Mouse (Mus musculus): Measurements from ENCODE around the gene Rps16.

The Rps16 gene

DNA sequence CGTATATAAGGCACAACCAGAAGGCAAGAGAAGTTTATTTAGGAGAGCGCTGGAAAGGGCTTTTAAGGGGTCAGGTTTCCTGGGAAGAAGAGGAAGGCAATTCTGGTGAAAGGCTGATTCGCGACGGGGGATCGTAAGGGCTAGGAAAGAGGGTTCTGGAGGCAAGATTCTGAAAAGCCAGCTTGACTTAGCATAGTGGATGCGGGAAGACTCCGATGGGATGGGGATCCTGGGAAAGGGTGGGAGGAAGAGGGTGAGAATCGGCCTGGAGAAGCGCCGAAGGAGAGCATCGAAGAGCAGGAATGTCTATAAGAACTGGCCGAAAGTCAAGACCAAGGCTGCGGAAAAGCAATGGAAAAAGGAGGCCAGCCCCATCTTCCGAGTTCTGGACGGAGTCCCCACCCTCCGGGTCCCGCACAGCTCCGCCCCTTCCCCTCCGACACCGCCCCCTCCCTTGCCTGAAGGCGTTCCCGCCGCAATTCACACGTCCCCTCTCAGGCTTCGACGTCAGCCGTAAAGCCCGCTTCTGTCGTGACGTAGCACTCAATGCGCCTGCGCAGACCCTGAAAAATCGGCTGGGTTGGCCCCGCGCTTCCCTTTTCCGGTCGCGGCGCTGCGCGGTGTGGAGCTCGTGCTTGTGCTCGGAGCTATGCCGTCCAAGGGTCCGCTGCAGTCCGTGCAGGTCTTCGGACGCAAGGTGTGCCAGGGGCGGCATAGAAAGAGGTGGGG, at the start of gene Rps16:
Rps16 (plus strand) TSS at position 498 of the 729 bp plus-strand sequence.
- DNase-seq, result peak; percentile 98

DNA sequence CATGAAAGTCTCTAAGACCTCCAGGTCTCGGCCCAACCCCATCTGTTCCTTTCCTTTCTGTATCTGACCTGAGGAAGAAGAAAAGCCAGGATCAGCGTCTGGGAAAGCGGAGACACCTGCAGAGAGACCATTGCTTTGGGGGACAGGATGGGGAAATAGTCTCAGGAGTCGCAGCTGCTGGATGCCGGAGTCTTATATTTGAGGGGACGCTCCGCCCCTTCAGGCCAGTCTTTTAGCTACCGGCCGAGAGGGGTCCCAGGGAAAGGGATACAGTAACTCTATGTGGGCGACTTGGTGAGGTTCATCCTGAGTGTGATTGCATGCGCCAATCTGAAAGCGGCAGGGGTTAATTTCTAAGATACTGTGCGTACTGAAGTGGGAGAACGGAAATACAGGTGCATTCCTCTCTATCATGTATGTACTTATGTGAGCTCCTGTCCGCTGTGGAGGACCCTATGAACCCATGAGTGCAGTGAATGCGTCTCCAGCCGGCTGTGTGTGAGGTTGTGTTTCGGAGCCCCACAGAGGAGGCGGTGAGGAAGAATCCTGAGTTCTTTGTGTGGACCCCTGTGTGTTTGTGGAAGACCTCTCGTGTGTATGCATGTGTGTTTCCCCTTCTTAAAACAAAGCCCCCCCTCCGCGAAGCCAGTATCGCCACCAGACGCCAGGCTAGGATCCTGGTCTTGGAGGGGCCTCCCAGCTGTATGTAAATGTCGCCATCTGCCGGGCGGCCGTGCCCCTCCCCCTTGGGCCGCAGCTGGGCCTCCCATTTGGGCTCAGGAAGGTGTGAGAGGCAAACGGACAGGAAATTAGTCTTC, 48.6 kb upstream of the Rps16 start, which contains the start of gene Dll3:
Dll3 (minus strand) TSS at position 623 of the 818 bp plus-strand sequence.
- DNase-seq, result peak; percentile 59

DNA sequence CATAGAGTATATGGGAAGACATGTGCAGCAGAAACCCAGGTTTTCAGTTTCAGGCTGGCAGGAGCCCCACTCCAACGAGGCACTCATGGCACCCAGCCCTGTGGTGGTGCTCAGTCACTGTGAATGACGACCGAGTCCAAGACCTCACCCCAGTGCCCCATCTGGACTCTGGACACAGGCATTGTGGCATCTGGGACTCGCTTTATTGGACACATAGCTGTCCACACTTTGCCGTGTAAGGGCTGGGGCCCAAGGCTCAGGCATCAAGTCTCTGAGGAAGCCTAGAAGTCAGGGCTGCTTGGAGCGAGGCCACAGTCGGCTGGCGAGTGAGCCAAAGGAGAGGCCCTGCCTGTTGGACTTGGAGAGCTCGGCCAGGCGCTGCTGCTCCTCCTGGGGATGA, 44.8 kb upstream of the Rps16 start:
- DNase-seq, result no peak

DNA sequence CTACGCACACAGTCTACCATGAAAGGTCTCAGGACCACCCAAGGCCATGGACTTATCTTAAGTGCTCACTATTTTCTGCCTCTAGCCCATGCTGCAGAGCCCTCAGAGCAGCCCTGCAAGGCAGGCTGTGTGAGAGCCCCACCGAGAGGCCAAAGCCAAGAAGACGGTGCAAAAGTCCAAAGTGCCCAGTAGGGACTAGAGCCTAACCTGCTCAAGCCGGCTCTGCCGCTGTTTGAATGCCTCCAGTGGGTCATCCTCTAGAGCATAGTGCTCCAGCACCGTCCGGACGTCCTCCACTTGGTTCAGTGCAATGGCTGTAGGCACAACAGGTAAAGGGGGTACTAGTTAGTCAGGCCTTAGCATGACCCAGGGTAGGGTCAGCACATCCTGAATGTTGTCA, 44.2 kb upstream of the Rps16 start:
- no peak for DNase-seq

DNA sequence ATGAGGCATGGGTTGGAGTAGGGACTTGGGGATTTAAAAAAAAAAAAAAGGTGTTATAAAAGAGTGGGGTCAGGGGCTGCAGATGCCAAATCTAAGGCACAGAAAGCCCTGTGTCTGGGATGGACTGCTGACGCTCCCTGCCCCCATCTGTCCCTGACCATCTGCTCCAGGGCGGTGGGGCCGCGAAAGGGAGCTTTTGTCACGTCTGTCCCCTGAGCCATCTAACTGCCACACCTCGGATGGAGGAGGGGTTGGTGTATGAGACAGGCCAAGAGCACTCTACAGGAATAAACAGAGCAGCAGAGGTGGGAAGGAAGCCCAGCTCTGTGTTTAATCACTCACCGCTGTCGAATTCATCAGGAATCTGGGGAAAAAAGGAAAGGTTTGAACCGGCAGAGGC, 40.7 kb upstream of the Rps16 start:
- DNase-seq, result no peak

DNA sequence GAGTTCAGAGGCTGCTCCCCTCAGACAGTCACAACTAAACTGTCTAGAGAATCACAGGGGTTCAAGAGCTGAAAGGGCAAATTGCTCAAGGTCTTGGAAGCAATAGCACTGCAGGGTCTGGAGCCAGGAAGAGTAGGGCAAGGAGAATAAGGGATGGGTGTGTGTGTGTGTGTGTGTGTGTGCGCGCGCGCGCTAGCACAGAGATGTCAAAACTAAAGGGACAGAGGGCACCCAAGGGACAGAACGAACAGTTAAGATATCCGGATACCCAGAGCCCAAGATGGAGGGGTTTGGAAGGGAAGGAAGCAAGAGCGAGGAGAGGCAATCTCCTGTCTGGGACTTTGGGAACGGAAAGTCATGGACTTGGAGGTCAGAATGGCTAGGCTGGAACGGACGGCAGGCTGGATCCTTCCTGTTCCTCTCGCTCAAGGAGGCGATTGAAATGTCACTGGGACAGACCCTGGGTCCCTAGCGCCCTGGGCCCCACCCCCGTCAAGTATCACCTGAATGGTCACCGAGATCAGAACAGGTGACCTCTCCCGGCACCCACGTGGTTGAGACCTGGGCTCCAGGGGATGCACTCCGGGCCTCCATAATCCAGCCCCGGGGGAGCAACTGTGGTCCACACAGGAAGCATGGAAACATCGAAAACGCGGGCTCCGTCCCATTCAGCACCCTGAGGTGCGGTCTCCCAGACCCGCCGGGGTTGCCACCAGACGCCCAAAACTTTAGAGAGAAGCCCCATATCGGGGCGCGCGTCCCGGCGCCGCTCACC, 39.1 kb upstream of the Rps16 start:
- DNase-seq, result no peak

DNA sequence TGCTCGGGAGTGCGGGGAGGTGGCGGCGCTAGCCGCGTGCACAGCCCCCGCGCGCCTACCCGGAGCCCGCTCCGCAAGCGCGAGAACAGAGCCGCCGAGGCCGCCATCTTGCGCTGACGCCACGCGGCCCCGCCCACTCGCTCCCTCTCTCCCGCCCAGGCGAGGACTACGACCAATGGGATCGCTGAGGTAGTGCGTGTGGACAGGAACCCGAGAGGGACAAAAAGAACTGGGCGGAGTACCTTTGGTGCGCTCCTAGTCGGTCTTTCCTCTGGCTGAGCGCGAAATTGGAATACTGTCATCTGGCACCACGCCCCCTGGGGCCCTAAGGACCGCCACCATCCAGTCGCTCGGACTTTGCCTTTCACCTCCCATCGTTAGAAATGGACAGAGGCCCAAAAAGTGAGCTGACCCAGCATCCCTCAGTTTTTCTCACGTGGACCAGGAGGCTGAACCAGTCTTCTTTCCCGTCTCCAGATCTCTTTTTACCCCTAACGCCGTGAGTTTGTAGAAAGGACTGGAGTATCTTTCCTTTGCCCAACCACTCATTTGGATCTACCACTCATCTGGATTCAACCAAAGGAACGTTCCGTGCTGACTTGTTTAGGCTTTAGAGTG, 38.4 kb upstream of the Rps16 start, which contains the start of gene Timm50:
Timm50 (minus strand) TSS at position 147 of the 618 bp plus-strand sequence.
- peak; percentile 99 for DNase-seq

DNA sequence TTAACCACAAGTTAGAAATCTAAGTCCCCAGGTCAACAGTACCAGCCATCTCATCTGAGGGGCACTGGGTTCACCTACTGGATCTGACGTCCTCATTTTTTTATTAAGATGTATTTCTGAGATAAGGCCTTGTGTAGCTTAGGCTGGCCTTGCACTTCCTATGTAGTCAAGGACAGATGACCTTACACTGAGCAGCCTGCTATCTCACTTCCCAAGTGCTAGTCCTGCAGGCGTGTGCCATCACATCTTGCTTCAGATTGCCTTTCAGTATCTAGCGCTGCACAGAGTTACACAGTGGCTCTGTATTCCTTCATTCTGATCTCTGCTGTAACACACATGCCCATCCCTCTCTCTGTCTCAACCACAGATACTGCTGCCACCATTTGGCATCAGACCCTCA, 32.4 kb upstream of the Rps16 start:
- no peak for DNase-seq

DNA sequence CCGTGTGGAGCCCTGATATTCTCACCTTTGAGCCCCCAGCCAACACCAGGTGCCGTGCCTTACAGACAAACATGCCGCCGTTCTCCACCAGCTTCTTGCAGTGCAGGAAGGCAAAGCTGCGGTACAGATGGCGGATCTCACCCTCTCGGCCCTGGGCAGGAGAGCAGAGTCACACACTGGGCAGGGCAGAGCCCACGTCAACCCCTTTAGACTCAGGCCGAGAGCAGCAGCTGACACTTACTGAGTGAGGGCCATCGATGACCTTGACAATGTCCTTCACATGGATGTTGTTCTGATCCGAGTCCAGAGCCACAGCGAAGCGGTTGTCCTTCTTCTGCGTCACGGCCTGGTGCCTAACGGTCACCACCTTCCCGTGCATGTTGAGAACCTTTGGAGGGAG, 31.7 kb upstream of the Rps16 start:
- DNase-seq, result no peak

- DNase-seq, result no peak
These were observed 28.3 kb upstream of the Rps16 start for GRCm38 (mm10) chr7:28321974-28322720.

GRCm38 (mm10) chr7:28325293-28325692, 25.2 kb upstream of the Rps16 start:
- DNase-seq, result no peak

GRCm38 (mm10) chr7:28326457-28326856, 24.0 kb upstream of the Rps16 start:
- peak; percentile 19 for DNase-seq

DNA sequence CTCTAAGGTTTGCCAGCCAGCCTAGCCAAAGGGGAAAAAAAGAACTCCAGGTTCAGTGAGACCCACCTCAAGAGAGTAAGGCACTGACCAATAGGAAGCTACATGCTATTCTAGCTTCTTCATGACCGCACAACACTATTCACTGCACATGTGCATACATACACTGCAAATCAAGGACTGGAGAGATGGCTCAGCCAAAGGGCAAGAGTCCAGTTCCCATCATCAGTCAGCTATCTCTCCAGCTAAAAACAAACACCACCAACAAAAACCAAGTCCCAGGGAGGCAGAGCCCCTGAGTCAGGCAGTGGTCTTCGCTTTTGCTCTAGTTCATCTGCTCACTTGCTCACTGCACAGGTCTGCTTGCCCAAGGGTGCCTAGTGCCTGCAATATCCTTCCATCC, 22.2 kb upstream of the Rps16 start:
- DNase-seq, result no peak

- no peak for DNase-seq
These were observed 15.9 kb upstream of the Rps16 start for GRCm38 (mm10) chr7:28334534-28334933.

DNA sequence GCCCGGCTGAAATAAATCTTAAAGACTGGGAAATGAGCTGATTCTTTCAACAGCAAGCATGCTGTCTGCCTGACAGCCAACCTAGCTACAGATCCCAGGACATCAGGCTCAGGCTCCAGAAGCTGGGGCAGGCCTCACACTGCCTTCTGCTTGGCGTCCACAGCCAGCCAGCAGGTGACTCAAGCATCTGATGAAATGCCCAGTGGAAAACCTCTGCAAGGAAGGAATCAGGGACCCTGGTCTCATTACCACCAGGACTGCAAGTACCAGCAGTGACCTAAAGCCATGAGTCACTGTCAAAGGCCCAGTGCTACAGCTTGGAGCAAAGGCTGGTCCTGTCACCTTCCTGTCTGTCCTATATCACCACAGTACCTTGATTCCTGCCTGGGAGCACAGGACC, 15.0 kb upstream of the Rps16 start:
- no peak for DNase-seq

DNA sequence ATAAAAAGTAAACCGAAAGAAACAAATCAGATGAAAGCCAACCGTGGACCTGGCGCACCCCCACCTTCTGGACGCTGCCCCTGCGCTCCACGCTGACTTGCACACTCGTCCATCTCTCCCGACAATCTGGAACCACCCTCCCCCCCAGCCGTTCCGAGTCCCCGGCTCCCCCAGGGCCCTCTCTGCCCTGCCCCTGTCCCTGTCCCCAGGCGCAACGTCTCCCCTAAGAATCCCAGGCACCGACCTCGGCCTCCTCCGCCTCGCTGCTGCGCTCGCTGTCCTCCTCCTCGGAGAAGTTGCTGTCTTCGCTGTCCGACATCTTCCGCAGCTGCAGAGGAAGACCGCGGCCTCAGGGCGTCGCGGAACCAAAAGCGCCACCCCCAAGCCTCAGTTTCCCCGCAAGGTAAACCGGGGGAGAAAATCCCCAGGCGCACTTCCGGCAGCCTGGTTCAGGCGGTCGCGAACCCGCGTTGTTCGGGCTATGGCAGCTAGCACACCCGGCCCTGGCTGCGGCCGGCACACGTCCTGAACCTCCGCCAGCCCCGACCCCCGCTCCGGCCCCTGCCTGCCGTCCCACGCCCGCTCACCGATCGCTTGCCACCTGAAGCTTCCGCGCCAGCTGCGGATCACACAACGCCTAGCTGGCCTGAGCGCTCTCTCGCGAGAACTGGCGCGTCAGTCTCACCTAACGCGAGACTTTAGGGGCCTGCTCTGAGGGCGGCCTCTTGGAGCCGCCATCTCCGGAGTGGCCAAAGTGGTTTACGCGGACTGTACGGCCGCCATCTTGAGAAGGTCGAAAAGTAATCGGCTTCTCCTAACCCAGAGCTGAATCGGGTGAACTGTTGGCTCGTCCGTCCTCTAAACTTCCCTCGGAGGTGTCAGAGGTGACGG, 12.1 kb upstream of the Rps16 start, which contains the start of gene Supt5:
Supt5 (minus strand) TSS at position 639 of the 891 bp plus-strand sequence.
- peak; percentile 99 for DNase-seq

- peak; percentile 79 for DNase-seq
These were observed 11.1 kb upstream of the Rps16 start for GRCm38 (mm10) chr7:28339213-28339917.

- DNase-seq, result no peak
These were observed 9.1 kb upstream of the Rps16 start for GRCm38 (mm10) chr7:28341381-28341780.

DNA sequence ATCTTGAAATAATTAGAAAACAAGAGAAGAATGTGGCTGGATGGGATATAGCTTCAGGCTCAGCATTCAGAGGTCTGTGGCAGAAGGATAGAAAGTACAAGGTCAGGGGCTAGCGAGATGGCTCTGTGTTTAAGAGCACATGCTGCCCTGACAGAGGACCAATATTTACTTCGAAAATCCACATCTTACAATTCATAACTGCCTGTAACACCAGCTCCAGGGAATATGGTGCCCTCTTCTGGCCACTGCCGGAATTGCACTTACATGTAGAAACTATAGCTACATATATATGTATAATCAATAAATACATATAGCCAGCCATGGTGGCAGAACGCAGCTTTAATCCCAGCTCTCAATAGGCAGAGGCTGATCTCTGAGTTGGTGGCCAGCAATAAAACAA, 5.8 kb upstream of the Rps16 start:
- DNase-seq, result peak; percentile 85

GRCm38 (mm10) chr7:28347746-28348145, 2.7 kb upstream of the Rps16 start:
- no peak for DNase-seq

Measured in lung, postnatal 36 days (tissue).